Mouse (Mus musculus): ENCODE data around the gene Nrm.
A peak's percentile ranks its signal among the peaks of the same experiment; 100 is the strongest.

Gene Nrm

DNA sequence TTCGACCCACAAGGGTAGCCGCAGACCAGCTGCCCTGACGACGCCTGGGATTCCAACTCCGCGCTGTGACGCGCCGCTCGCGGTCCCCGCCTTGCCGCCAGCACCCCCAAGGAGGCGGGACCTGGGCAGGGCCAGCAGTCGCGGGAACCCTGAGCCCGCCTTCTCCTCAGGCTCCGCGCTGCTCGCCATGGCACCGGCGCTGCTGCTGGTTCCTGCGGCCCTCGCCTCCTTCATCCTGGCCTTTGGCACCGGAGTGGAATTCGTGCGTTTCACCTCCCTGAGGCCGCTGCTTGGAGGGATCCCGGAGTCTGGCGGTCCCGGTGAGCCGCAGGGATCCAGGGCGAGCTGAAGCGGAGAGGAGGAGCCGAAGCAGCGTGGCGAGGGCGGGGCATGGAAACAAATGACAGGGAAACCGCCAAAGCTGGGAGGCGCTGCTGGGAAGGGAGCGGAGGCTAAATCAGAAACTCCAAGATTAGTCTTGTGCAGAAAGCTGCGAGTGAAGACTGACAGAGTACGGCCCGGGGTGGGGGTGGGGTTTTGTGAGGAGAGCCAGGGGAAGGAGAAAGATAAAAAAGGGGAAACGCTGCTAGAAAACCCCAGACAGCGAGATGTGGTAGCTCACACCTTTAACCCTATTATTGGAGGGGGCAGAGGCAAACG lies at the start of gene Nrm:
Gene Nrm, plus strand, starts transcription at position 121 of the 660 bp plus-strand sequence.
- peak; percentile 87 to 89 for DNase-seq

DNA sequence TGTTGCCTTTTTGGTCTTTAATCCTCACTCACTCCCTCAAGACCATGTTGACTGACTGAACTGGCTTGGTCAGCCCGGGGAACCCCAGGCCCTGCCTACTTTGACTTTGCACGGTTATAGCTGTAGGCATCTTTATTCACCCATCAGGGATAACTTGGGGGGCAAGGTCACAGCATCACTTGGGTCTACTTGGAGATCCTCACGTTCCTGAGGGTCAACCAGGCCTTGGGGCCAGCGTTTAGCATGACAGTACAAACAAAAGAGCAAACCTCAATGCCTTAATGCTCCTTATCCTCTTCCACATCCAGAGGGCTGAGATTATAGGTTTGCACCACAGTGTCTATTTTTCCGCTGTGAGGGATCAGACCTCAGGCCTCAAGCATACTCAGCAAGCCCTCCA lies 48.8 kb upstream of the Nrm start:
- DNase-seq, result no peak

DNA sequence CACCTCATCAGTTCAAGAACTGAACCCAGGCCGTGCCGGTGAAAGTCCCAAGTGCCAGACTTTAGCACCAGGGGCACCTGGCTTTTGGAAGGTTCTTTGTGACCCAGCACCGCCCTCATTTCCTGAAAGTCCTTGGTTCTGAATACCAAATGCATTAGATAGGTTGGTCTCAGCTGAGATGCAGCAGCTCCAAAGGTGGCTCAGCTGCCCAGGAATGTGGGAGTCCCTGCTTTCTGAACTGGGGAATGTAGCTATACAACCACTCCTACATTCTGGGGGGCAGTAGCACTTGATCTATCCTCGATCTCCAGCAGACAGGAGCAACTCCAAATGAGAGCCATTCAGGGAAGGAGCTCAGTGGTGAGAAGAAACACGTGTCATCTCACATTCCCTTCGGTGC lies 48.4 kb upstream of the Nrm start:
- no peak for DNase-seq

DNA sequence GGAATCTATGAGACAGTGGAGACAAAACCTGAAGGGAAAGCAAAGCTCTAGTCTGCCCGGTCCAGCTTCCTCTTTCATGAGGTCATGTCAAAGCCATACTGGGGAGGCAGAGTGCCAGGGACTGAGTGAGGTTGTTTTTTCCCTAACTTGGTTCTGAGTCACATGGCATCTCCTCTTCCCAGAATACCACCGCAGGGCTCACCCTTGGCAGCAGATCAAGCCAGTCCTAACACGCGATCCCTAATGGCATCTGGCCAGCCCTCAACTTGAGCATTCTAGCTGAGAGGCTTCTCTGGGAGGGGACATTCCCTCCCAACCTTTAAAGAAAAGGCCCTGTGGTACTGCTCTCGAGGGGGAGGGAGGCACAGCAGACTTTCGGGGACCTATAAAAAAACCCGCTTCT lies 47.9 kb upstream of the Nrm start:
- peak; percentile 31 to 47 for DNase-seq

DNA sequence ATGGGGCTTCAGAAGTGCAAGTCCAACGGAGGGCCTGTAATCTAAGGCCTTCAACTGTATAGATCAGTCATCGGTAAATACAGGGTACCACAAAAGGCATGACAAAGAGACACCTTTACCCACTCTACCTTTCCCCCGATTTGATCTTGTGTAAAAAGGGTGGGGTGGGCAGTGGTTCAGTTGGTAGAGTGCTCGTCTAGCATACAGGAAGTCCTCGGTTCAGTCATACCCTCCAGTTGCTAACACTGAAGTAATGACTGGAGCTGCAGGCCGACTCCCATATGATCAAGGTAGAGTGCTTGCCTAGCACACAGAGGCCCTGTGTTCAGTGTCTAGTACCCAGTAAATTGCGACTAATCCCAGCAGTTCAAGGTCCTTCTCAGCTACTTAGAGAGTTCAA lies 47.5 kb upstream of the Nrm start:
- DNase-seq, result no peak

DNA sequence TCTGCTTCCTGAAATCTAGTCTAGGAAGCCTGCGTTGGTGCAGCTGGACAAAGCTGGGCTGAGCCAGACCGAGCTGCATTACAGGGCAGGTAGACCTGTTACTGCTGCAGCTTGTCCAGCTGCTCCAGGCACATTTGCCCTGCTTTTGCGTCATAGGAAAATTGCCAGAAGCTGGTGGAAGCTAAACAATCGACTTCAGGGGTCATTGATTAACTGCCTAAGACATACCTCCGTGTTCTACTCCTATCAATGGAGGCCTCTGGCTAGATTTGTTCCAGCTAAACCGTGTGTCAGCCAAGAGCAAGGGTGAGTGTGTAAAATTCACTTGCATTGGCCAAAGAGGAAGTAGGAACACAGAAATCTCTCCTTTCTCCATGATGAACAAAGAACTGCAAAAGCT lies 46.4 kb upstream of the Nrm start:
- no peak for DNase-seq

DNA sequence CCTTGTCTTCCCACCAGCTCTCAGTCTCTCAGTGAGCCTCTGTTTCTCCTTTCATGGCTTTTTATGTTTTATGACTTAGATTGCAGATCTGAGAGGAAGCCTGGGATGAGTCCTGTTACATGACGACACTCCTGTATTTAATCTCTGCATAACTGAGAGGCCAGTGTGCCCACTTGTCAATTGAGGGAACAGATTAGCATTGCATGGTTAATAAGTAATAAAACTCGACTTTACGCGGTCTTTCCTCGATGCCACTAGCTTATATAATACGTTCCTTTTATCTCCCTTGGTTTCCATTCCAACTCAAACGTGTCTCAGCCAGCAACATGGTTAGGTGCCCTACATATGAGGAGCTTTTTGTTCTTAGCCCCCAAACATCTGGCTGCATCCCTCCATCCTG lies 45.3 kb upstream of the Nrm start:
- no peak for DNase-seq

DNA sequence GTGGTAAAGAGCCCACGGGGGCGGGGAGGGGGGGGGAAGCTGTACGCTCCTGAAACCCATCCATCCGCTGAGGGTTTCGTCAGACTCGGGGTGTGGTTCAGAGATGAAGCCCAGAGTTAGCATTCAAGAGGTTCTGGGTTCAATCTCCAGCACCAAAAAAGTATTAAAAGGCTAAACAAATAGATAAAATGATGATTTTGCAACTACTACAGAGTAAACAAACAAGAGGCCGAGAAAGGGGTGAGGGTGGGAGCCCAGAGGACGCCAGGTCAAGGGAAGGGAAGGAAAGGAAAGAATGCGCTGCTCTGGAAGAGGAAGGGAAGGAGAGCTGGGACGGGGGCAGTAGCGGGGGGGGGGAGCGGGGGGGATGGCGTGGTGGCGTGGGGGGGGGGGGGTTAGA lies 44.4 kb upstream of the Nrm start:
- DNase-seq, result no peak

DNA sequence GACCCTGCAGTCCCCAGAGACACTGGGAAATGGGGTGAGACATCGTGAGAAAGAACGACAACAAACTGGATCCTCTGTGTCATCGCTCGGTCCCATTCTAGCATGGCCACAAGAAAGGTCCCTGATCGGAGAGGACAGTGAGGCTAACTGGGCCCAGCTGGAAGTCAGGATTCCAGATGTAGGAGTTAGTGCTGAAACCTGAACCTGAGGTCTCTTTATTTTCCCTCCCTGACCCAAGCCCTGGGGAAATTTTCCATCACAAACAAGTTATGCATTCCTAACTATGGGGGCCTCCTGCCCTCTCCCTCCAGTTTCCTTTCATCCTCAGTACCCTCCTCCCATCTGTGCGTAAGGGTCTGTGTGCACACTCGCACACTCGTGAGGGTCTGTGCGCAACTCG lies 43.9 kb upstream of the Nrm start:
- no peak for DNase-seq

DNA sequence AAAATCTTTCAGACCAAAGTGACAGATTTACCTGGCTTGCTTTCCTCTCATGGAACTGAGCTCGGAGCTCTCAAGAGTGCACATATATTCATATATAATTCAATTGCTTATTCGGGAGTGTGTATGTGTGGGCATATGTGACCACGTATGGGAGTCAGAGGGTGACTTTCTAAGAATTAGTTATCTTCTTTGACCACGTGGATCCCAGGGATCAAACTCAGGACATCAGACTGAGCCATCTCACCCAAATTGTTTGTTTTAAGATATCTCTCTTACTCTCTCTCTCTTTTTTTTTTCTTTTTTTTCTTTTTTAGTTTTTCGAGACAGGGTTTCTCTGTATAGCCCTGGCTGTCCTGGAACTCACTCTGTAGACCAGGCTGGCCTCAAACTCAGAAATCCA lies 41.0 kb upstream of the Nrm start:
- no peak for DNase-seq

DNA sequence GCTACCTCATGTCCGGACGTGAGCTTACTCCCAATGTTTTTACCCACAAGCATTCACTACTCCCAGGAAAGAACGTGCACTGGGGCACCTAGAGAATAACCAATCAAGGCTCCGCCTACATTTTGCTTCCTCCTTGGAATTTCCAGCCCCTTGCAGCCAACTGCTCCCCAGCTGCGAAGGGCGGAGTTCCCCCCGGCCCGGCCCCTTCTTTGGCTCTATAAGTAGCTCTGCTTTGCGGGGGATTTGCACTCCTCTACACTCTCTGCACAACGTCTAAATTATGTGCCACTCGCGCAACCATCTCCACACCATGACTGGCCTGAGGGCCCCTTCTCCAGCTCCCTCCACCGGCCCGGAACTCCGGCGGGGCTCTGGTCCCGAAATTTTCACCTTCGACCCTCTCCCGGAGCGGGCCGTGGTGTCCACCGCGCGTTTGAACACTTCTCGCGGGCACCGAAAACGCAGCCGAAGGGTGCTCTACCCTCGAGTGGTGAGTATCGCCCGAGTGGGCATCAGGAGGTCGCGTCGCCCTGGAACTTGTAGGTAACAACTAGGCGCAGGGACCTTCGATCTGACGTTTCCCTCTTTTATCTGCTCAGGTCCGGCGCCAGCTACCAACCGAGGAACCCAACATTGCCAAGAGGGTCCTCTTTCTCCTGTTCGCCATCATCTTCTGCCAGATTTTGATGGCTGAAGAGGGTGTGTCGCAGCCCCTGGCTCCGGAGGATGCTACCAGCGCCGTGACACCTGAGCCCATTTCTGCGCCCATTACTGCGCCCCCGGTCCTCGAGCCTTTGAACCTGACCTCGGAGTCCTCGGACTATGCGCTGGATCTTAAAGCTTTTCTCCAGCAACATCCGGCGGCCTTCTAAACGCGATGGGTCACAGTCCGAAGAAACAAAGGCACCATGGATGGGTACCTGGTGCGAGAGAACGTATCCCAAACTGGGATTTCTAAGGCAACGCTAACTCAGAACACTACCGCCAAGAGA lies 39.4 kb upstream of the Nrm start, which contains the start of gene Ier3:
Gene Ier3, plus strand, starts transcription at position 246 of the 992 bp plus-strand sequence.
- DNase-seq, result peak; percentile 44 to 54

DNA sequence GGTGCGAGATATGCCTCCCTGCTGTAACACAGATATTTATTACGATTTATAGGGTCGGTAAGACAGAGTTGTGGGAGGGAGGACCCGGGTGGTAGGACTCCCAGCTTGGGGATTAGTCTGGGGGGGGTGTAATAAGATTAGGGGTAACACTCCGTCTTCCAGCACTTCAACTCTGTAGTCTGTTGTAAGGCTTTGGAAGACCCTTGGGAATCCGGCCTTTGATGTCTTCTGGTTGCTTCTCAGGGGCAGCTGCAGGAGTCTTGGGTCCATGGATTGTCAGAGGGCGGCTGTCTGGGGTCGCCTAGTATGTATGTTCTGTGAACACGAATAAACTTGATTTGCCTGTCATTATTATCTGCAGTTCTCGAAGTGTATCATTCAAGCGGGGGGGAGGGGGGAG lies 38.6 kb upstream of the Nrm start:
- no peak for DNase-seq

DNA sequence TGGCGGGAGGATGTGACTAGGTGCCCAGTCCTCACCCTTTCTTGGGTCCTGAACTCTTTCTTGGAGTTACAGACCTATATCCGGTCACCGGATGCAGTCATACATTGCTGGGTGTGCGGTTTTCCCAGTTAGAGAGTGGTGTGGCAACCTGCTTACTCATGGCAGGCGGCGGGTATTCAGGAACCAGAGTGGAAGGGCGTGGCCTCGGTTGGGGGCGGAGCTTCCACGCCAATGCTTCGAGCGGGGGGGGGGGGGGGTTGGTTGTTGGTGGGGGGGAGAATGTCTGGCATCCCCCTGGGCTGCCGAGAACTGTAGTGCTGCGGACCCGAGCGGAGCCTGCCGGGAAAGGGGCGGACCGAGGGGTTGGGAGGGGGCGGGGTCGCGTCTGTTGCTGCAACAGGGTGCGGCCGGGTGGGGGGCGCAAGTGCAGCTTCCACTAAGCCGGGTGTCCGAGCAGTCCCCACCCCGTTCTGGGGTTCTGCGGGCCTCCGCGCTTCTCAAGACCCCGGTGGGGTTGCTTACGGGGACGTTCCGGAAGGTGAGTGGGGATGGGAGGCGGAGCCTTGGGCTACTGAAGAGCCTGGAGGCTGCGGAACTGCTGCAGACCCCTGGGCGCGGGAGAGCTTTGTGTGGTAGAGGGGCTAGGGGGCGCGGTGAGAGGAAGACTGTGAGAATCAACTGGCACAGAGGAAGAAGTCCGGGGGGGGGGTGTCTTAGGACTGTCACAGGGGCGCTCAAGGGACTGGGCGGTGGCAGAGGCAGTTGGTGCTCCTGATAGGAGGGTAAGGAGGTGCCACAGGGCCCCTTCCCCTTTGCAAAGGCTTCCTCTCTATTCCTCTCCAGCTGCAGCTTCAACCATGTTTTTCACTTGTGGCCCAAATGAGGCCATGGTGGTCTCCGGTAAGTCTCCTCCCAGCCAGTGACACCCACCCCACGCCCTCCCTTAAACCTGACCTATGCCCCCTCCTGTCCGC lies 37.9 kb upstream of the Nrm start, which contains the start of gene Flot1:
Gene Flot1, plus strand, starts transcription at position 267 of the 974 bp plus-strand sequence.
- peak; percentile 75 to 76 for DNase-seq

DNA sequence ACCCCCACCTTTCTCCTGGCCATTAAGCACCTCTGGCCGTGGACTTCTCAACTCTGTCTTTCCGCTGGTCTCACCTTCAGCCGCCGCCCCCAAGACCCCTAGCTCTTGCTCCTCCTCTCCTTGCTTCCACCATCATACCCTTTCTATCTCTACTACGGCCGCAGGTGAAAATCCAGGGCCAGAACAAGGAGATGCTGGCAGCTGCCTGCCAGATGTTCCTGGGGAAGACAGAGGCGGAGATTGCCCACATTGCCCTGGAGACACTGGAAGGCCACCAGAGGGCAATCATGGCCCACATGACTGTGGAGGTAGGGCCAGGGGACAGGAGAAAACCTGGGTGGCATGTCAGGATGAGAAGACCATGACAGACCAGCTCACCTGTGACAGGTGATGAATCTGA lies 36.7 kb upstream of the Nrm start:
- DNase-seq, result no peak

DNA sequence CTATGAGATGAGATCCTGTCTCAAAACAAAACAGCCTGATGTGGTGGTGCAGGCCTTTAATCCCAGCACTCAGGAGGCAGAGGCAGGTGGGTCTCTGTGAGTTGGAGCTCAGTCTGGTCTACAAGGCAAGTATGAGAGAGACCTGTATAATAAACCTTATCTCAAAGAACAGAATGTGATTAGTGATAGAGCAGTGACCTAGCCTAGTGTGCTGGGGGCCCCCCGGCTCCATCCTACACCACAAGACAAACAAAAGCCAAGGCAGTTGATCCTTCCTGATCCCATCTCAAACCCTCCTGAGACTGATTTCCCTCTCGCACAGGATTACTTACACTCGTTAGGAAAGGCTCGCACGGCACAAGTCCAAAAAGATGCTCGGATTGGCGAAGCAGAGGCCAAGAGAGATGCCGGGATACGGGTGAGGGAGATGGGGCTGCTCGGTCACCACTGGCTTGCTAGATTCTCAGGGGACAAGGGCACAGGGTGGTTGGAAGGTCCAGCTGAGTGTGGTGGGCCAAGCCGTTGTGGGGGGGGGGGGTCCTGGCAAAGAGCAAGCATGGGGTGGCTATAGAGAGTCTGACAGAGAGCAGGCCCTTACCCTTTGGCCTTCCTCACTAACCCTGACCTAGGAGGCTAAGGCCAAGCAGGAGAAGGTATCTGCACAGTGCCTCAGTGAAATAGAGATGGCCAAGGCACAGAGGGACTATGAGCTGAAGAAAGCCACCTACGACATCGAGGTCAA lies 35.8 kb upstream of the Nrm start:
- no peak for DNase-seq

DNA sequence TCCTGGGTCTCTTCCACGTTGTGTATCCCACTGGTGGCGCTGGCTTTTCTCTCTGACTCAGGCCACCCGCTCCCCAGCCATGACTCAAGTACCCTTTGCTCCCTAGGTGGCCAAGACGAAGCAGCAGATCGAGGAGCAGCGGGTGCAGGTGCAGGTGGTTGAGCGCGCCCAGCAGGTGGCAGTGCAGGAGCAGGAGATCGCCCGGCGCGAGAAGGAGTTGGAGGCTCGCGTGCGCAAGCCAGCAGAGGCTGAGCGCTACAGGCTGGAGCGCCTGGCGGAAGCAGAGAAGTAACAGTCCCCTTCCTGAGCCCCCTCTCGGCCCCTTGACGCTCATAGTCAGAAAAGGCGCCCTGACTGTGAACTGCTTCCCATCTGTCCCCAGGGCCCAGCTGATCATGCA lies 31.4 kb upstream of the Nrm start:
- DNase-seq, result peak; percentile 80 to 84

DNA sequence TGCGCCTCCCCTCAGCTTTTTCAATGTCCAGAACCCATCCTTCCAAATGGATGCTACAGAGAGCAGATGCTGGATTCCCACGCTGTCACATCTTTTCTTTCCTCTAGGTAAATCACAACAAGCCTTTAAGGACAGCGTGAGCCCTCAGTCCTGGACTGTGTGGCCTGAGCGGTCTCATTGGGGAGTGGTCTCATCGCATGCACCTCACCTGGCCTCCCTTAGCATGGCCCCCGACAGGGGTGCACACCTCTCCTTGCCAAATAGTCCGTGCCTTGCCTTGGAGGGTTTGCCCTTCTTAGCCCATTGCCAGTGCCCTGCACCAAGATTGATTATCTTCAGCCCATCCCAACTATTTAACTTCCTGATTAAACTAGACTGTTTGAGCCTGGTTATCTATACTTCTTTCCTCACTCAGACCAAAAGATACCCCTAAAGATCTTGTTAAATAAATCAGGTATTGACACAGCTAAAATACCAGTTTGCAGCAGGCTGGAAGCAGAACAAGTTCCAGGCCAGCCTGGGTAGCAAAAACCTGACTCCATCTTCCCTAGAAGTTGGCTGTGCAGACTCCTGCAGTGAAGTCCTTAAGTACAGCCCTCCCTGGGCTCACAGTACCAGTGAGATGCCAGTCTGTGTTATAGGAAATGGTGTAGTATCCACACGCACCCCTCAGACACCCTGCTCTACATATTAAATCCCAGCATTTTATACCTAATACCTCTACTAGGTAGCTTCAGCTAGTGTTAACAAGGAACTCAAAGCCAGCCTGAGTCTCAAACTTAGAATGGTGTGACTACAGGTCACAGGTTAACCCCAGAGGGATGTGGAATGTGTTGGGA lies 28.5 kb upstream of the Nrm start:
- no peak for DNase-seq

DNA sequence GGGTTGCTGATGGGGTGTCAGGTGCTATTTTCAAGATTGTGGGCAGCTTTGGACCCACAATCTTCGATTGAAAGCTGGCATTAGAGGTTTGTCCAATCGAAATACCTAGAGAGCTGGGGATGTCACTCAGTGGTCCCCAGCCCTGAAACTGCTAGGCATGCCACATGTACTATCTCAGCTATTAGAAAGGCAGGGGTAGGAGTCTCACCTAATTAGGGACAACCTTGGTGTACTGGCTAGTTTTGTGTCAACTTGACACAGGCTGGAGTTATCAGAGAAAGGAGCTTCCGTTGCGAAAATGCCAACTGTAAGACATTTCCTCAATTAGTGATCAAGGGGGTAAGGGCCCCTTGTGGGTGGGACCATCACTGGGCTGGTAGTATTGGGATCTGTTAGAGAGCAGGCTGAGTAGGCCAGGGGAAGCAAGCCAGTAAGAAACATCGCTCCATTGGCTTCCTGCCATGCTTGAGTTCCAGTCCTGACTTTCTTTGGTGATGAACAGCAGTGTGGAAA lies 27.8 kb upstream of the Nrm start:
- no peak for DNase-seq

DNA sequence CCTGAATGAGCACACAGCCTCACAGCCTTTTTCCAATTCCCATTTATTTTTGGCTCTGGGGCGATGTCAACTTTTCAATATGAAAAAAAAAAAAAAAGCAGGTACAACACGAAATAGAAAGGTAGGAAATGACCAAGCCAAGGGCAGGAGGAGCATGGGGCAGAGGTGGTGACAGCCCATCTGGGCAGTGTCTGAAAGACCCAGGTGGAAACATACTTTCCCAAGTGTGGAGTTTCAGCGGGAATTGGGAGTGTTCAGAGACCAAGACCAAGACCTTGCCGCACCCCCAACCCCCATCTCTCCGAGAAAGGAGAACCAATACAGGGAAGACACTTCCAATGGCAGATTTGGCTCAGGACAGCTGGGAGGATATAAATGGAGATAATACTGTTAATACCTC lies 27.2 kb upstream of the Nrm start:
- no peak for DNase-seq

DNA sequence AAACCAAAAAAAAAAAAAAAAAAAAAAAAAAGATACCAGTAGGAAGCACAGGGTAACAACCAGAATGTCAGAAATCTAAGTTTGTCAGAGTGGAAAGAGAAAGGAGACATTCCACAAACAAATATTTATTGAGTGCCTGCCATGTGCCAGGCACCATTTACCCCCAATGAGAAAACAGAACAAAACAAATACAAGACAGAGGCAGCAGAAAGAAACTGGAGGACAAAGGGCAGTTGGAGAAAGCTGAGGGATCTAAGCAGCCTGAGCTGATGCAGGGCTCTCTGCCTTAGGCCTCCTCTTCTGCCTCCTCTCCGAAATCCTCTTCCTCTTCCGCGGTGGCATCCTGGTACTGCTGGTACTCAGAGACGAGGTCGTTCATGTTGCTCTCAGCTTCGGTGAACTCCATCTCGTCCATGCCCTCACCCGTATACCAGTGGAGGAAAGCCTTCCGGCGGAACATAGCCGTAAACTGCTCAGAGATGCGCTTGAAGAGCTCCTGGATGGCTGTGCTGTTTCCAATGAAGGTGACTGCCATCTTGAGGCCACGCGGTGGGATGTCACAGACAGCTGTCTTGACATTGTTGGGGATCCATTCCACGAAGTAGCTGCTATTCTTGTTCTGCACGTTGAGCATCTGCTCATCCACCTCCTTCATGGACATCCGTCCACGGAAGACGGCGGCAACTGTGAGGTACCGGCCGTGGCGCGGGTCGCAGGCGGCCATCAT lies 26.3 kb upstream of the Nrm start:
- DNase-seq, result peak; percentile 29 to 37

Measured in cerebellum, postnatal 36 days (tissue).